Mouse (Mus musculus) T-helper 1 cell (primary cell): Measurements from ENCODE around the gene Cog5.
"Not testable (repeated sequence)": the region's sequence is repeated elsewhere in the genome, so short reads cannot be mapped to it uniquely, and the experiment has no call there.

Source experiments
- in situ Hi-C: fragments of 300-600 bp; cut with MboI, MseI; formaldehyde crosslinking; loops from one replicate; pipeline ENCODE4 v1.15.1; 2025; ENCODE audit warnings: high pct_unique_total_duplicates

Gene Cog5

DNA sequence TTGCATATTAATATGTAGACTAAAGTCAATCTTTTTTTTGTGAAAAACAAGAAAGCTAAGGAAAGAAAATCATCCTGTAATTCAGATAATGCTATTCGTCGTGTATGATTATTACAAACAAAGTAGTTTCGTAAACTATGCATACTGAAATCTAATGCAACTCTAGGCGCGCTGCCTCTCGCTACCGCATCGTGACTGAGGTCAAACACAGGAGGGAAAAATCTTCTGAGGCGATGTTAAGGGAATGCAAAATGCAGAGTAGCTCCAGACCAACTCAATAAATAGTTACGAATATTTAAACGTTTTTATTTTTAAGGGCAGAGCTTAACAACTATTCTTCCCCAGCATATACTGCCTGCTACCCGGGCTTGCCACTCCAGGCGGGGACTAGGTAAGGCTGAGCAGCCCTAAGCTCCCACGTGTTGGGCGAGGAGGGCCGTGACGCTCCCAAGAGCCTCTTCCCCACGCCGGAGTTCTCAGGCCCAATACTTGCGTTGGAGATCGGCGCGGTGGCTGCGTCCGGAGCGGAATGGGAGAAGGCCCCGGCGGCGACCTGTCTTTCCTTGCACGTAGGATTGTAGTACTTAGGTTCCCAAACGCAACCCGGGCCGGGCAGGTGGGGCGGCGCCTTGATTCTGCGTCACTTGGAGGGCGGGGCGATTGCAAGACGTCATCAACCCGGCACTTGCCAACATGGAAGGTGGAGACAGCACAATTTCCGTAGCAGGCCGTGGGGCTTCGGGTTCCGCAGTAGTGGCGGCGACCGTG, at the start of gene Cog5, which contains the start of gene Dus4l:
TSS of gene Cog5 (plus strand) at position 673 of the 768 bp plus-strand sequence.
TSS of gene Dus4l (minus strand) at position 630 of the 768 bp plus-strand sequence.
- in situ Hi-C loops = no loop called here

DNA sequence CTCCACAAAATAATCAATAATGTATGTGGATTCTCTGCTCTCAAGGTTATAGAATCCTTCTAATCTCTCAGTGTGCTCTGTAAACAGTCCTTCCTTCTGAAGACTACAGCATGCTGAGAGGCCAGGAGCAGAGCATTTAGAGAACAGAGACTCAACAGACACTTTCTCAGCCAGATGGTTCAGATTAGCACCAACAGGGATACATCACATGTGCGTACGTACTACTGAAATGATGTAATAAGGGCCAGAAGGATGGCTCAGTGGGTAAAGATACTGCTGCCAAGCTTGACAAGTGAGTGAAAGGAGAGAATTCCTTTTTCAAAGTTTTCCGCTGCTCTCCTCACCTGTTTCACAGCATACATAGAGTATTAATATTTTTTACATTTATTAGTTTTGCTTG, 49.8 kb upstream of the Cog5 start:
- in situ Hi-C loops = no loop called here

DNA sequence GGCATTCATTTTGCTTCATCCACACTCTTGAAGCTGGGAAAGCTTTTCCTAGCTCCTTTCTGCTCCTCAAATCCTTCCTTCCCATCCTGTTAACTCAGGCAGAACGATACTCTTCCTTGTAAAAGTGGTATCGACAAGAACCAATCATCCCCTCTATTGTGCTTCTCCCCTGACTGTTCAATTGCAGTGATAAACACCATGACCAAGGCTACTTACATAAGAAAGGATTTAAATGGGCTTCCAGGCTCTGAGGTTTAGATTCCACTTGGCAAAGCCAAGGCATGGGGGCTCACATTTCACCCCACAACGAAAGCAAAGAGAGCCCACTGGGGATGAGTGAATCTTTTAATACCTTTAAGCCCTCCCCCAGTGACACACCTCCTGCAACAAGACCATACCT, 46.5 kb upstream of the Cog5 start:
- in situ Hi-C loops = no loop called here

DNA sequence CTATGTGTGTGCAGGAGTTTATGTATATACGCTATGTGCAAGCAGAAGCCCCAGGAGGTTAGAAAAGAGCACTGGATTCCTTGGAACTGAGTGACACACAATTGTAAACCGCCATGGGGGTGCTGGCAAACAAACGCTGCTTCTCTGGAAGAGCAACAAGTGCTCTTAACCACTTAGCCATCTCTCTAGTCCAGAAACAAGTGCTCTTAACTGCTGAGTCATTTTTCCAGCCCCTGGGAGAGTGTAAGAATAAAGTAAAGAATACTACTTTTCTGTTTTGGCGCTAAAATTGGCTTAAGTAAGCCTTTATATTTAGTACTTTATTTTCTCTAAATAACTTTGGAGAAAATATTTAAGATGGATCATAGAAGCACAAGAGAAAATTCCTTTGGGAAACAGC, 41.3 kb upstream of the Cog5 start:
- in situ Hi-C loops = no loop called here

DNA sequence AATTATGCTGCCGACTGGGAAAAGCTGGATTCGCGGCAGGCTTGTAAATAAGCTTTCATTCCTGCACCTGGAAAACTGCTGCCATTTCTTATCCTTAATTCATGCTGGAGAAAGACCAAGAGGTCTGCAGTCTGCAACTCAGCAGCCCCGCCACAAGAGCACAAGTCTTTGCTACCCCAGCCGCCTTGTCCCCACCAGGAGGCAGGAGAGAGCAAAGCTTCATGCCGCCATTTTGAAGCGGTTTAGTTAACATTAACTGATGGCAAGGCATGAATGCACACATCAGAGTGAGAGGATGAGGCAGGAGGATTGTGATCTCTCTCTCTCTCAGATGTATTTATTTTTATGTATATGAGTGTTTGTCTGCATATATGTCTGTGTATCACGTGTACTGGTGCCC, 34.6 kb upstream of the Cog5 start:
- in situ Hi-C loops = no loop called here

DNA sequence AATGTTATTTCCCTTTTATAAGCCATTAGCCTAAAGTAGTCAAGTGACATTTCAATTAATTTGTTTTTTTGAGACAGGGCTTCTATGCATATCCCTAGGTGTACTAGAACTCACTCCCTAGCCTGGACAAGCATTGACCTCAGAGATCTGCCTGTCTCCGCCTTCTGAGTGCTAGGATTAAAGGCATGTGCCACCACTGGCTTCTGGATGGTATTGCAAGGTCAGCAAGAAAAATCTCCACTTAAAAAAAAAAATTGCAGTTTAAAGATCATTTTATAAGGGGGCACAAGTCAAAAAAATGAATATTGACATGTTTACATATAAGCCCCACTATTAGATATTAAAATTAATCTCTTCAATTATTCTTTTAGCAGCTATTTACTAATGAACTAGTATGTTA, 29.7 kb upstream of the Cog5 start:
- in situ Hi-C loops = no loop called here

DNA sequence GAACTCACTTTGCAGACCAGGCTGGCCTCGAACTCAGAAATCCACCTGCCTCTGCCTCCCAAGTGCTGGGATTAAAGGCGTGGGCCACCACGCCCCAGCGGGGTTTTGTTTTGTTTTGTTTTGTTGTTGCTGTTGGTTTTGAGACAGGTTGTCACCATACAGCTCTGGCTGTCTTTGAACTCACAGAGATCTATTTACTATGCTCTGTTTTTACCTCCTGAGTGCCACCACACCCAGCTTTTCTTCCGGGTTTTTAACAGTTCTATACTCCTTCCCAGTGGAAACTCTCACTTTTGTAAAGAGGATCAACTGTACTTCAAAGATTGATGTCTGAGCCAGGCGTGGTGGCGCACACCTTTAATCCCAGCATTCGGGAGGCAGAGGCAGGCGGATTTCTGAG, 26.3 kb upstream of the Cog5 start:
- in situ Hi-C loops = not testable (repeated sequence)

DNA sequence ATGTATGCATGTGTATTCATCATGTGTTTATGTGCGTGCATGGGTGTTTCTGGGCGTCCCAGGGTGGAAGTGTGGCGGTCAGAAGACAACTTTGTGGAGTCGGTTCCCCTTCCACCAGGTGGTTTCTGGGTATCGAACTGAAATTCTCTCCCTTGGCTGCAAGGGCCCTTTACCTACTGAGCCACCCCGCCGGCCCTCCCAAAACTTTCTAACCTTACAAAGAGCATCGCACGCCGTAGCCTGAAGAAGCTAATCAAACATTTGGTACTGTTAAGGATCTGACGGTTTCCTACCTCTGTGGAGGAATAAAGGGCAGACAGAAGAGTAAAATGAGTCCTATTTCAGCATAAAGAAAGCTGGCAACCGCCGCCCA, 20.7 kb upstream of the Cog5 start:
- in situ Hi-C loops = no loop called here

DNA sequence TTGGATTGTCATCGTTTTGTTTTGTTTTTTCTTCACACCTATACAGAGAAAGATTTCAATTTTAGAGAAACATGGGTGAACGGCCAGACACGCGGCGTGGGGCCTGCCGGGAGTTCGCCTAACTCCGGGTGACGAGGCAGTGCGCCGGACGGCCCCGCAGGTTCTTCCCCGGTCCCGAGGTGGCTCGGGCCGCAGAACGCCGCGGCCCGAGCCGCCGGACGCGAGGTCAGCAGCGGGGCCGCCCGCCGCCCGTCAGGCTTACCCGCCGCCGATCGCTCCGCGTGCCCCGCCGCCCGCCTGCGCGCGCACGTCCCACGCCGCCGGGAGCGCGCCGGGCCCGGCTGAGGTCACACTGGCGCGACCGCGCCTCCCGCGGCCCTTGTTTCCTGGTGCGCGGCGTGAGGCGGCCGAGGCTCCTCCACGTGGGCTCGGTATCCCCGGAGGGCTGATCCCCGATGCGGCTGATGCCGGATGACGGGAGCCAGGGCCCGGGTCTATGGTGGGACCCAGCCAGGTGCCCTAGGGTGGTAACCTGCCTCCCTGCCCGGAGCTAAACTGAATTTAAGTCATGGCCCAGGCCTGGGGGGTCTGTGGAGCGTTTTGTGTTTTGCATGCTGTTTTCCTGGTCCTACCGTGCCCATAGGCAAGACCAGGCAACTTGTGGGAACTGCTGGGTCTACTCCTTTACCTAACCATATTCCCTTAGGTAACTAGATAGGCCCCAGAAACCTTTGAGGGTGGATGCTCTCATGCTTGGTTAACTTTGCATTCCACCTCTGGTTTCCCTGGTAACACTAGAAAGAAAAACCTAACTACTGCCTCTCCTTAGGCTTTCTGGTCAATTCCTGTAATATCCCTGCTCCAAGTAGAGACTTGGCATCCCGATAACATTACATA, 20.1 kb upstream of the Cog5 start, which contains the start of gene Bcap29:
TSS of gene Bcap29 (minus strand) at position 316 of the 897 bp plus-strand sequence.
- in situ Hi-C loops = no loop called here

DNA sequence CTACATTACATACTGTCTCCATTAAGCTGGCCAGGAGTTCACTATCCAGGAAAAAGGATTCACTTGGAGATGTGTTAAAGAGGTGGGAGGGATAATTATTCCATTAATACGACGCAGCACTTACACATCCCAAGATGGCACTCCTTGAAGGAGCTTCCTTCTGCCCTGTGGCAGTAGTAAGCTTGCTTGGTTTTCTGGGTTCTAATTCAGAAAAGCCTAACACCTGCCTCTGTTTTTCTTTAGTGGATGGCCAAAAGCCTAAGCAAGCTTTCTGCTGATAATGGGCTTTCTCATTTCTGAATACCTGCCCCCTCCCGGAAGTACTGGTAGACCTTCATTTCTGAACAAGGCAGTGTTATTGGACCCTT, 19.4 kb upstream of the Cog5 start:
- in situ Hi-C loops = no loop called here

DNA sequence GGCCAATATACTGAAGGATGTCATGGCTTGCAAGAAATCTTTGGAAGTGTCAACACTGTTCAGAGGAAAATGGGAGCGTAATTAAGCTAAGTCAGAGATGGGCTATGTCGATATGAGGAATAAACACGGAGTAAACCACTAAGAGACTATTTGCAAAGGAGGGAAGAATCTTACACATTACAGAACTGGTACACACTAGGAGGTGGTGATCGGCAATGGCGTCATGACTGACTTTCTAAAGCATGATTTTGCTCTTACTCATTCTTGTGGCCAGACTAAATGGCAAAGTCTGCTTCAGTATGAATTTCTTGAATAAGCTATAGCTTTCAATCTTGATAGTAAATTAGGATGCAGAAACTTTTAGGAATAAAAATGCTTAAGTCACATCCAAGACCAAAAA, 1.1 kb upstream of the Cog5 start:
- in situ Hi-C loops = no loop called here

DNA sequence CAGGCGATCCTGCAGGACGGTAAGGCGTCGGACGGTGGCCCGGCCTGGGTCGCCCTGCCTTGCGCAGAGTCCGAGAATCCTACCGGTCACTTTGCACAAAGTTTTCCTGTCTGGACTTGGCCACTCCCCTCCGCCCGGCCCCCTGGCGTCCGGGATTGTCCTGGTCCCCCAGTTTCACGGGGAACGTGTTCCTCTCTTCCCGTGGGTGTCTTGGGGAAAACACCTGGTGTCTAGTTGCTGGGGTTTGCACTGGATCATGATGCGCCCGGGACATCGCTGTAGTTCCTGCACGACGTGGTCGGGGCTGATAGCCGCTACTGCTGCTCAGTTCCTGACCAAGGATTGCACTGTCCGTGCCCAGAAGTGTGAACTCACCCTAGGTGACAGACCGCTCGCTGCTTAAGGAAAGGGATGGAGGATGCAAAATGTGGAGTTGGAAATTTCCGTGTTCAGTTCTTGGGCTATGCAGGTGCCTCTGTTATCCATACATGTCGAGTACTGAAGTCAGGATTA, 352 bp downstream of the Cog5 start:
- in situ Hi-C loops = no loop called here

DNA sequence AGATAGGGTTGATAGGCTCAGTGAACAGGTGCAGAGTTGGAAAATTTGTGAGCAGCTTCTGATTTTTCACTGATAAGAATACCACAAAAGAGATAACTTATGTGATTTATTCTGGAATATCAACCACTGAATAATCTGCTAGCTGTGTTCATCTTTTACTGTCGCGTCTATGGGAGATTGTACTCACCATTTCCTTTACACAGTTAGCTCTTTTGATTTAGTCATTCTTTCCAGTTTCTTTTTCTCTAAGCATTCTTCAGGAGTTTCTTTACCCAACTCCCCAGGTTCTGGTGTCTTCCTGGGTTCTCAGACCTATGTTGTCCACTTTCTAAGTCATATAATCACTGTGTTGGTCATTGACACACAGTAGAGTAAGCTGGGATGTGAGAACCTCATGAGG, 2.2 kb downstream of the Cog5 start:
- in situ Hi-C loops = no loop called here

DNA sequence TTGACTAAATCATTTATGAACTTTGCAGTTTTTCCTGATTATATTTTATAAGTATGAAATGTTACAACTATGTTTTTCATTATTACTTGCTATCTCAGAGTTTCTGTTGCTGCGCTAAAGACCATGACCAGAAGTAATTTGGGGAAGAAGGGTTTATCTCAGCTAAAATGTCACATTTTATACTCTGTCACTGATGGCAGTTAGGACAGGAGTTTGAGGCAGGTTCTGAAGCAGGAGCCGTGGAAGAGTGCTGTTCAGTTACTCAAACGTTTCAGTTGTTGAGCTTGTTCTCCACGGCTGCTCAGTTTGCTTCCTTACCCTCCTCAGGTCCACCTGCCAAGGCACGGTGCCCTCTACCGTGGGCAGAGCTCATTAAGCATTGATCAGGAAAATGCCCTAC, 11.3 kb downstream of the Cog5 start:
- in situ Hi-C loops = no loop called here

DNA sequence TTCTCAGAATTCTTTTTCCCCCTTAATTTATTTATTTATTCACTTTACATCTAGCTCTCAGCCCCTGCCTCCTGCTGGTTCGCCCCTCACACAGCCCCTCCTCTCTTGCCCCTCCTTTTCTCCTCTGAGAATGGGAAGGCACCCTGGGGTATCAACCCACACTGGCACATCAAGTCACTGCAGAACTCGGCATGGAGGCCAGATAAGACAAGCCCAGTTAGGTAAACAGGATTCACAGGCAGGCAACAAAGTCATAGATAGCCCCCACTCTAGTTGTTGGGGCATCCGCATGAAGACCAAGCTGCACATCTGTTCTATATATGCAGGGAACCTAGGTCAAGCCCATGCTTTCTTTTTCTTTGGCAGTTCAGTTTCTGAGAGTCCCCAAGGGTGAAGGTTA, 12.5 kb downstream of the Cog5 start:
- in situ Hi-C loops = no loop called here

DNA sequence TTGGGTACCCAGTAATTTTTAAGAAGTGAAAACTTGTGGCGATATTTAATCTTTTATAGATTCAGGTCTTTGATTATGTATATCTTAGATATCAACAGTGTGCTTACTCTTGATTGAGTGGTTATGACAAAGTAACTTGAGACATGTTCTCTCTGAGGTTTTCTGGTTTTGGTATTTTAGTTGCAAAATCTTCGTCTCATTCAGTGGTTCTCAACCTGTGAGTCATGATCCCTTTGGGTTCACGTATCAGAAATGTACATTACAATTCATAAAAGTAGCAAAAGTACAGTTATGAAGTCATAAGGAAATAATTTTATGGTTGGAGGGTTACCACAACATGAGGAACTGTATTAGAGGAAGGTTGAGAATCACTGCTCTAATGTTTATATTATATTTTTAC, 32.0 kb downstream of the Cog5 start:
- in situ Hi-C loops = no loop called here

DNA sequence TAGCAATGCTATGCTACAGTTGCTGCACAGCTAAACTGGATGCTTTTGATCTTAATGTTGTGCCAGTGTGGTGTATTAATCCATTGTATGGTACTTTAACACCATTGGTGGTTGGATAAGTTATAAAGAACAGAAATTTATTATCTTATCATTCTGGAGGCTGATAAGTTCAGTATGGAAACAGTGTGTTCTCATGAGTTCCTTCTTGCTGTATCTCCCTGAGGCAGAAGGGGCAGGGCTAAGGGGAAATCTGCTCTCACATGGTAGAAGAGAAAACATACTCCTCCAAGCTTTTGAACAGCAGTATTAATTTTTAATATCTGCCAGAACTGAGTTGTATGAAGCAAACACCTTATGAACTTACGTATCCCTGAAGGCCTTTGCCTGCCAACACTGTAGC, 38.6 kb downstream of the Cog5 start:
- in situ Hi-C loops = no loop called here

DNA sequence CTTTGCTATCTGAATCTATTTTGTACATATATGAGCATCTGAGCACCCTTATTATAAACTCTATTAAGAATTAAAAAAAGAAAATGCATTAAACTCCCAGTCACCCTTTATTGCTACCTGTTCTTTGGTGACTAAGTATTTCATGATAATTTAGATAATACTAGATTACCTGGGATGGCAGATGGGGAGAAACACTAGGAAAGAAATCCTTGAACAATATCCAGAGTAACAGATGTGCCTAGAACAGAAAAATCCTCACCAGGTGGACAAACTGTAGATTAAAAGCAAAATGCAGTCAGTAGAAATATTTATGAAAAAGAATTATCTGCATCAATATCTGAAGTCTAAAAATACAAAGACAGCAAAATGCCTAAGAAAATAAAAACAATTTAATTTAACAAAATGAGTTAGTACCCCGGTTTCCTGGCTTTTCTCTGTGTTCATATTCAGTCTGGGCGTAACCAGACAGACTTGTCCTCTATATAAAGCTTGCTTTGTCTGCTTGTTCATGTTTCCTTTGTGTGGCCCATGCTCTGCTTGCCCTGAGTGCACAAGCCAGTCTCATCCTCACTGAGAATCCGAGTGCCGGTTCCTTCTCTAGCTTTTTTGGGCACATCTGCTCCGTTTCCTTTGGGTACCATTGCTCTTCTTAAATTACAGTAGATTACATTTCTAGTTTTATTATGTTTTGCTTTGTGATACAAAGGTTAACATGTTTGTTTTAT, 46.1 kb downstream of the Cog5 start:
- in situ Hi-C loops = no loop called here

DNA sequence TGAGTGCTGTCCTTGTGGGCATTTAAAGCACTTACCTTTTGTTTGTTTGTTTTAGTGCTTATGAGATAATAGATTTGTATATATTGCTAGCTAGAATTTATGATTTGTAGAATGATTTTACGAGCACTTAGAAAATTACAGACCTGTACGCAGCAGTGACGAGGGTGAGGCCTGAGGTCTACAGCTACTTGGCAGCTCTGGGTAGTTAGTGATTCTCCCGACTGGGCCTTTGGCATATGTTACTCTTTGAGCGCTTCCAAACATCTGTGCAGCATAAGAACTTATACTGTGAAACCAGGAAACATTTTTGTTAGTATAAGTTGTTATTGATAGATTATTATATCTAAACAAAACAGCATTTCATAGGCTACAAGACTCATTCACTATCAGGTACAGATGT, 46.7 kb downstream of the Cog5 start:
- in situ Hi-C loops = no loop called here

DNA sequence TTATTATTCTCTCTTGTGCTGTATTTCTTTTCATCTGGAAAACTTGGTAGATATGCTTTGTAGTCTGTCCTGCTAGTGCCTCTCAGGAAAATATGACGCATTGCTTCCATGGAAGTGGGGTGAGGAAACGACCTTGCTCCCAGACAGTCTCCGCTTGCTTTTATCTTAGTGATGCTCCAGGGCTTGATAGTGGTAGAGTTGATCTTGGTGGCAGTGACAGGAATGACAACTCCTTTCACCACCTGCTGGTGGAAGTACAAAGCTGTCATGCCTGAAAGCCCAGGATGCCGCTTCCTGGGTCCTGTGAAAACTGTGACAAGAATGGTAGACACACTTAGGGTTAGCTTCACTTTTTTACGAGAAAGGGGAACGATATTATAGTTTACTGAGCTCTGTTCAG, 49.2 kb downstream of the Cog5 start:
- in situ Hi-C loops = no loop called here

DNA sequence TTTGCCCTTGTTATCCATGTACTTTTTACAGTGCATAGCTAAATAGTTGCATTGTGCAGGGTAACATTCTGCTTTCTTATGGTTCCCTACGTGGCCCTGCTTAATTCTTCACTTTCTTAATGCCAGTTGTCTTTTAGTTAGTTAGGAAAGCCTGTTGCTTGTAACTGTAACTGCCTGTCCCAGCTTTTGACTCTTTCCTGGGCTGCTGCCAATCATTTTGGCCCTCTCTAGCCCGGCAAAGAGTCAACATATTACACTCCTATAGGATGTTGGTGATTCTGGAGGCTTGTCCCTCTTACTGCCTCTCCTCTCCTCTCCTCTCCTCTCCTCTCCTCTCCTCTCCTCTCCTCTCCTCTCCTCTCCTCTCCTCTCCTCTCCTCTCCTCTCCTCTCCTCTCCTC, 51.5 kb downstream of the Cog5 start:
- in situ Hi-C loops = no loop called here

DNA sequence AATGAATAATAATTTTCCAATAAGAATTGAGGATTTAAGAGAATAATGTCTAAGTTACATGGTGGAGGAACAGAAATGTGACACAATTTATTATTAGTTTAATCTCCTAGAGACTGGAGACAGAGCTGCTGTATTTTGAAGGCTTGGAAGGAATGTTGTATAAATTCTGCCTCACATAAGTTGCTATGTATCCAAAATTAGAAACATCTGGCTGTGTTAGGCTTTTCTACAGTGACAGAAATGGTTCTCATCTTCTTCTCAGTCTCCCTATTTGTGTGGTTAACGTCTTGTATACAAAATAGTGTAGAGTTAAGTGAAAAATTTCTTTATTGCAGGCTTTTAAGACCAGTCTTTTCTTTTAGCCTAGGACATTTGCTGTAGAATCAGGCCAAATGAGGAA, 52.9 kb downstream of the Cog5 start:
- in situ Hi-C loops = no loop called here
